Mouse (Mus musculus) lung, postnatal 36 days (tissue): ENCODE results near the gene Gm21988.

ENCODE experiments used
- DNase-seq: peaks from one replicate; pipeline ENCODE4 v3.0.0; 2022; ENCODE audit warnings: mixed read lengths

Gm21988 gene

GRCm38 (mm10) chr11:70239541-70240279 is at the start of gene Gm21988, which contains the start of gene Rnasek:
Gene Gm21988, minus strand, starts transcription at chr11:70239830.
Gene Rnasek, minus strand, starts transcription at chr11:70239842.
- peak; percentile 93 for DNase-seq

- no peak for DNase-seq
These were observed 49.6 kb upstream of the Gm21988 start for GRCm38 (mm10) chr11:70289236-70289635.

- DNase-seq, result no peak
These were observed 48.5 kb upstream of the Gm21988 start for GRCm38 (mm10) chr11:70288102-70288501.

- DNase-seq, result no peak
These were observed 46.1 kb upstream of the Gm21988 start for GRCm38 (mm10) chr11:70285686-70286085.

GRCm38 (mm10) chr11:70284757-70285156 is 45.1 kb upstream of the Gm21988 start:
- DNase-seq, result no peak

GRCm38 (mm10) chr11:70283666-70284065 is 44.0 kb upstream of the Gm21988 start:
- DNase-seq, result no peak

GRCm38 (mm10) chr11:70280441-70280840 is 40.8 kb upstream of the Gm21988 start:
- DNase-seq, result peak; percentile 85

- no peak for DNase-seq
These were observed 39.3 kb upstream of the Gm21988 start for GRCm38 (mm10) chr11:70278961-70279360.

- DNase-seq, result no peak
These were observed 32.0 kb upstream of the Gm21988 start for GRCm38 (mm10) chr11:70271641-70272040.

GRCm38 (mm10) chr11:70266405-70266804 is 26.8 kb upstream of the Gm21988 start:
- peak; percentile 50 for DNase-seq

GRCm38 (mm10) chr11:70265819-70266218 is 26.2 kb upstream of the Gm21988 start:
- DNase-seq, result no peak

GRCm38 (mm10) chr11:70265252-70265651 is 25.6 kb upstream of the Gm21988 start:
- no peak for DNase-seq

GRCm38 (mm10) chr11:70259035-70259434 is 19.4 kb upstream of the Gm21988 start:
- no peak for DNase-seq

GRCm38 (mm10) chr11:70254931-70255531 is 15.4 kb upstream of the Gm21988 start, which contains the start of gene Alox12:
Gene Alox12, minus strand, starts transcription at chr11:70255353.
- peak; percentile 66 for DNase-seq

GRCm38 (mm10) chr11:70254337-70254736 is 14.7 kb upstream of the Gm21988 start:
- DNase-seq, result no peak

GRCm38 (mm10) chr11:70251853-70252252 is 12.2 kb upstream of the Gm21988 start:
- no peak for DNase-seq

- no peak for DNase-seq
These were observed 10.5 kb upstream of the Gm21988 start for GRCm38 (mm10) chr11:70250150-70250549.

GRCm38 (mm10) chr11:70247136-70247845 is 7.7 kb upstream of the Gm21988 start:
- peak; percentile 87 for DNase-seq

GRCm38 (mm10) chr11:70242591-70242990 is 3.0 kb upstream of the Gm21988 start:
- DNase-seq, result no peak

GRCm38 (mm10) chr11:70238591-70239440 is 814 bp downstream of the Gm21988 start:
- DNase-seq, result no peak

- peak; percentile 97 for DNase-seq
These were observed 2.0 kb downstream of the Gm21988 start, which contains the start of gene 0610010K14Rik for GRCm38 (mm10) chr11:70237457-70238167. Gene 0610010K14Rik, minus strand, starts transcription at chr11:70237914.

- no peak for DNase-seq
These were observed 2.9 kb downstream of the Gm21988 start for GRCm38 (mm10) chr11:70236717-70237116.
